Mouse (Mus musculus): ENCODE data around the gene Slc15a1. TPM values are rescaled to one million over a fixed set of nuclear protein-coding genes. Genes with fewer than 3 reads are reported as not detected.

Gene Slc15a1
- polyA plus RNA-seq, 1 experiment, result 2.0 TPM

GRCm38 (mm10) chr14:121484436-121484835 is 20.6 kb downstream of the Slc15a1 start:
- H3K4me1 ChIP-seq (replicated peaks; ENCODE audit: control insufficient read depth, insufficient read depth, low read length), result peaks cover 8% of the 10 kb centered on the region
- 95% methylated on average over 3 of the region's 3 CpGs for WGBS
- DNase-seq, result no peak
- H3K4me3 ChIP-seq (ENCODE audit: control insufficient read depth, insufficient read depth, low read length), result no peak overlapping the region
- H3K36me3 ChIP-seq (ENCODE audit: control insufficient read depth, insufficient read depth, low read length), result no peaks in the 10 kb centered on the region
- no peak for TF ChIP-seq CTCF (IDR thresholded peaks at IDR 0.05; ENCODE audit: borderline replicate concordance, control insufficient read depth, extremely low read depth, insufficient read depth, low read length, poor library complexity)
- no peaks in the 10 kb centered on the region for H3K27me3 ChIP-seq (ENCODE audit: control insufficient read depth, insufficient read depth, low read length)
- no peak overlapping the region for H3K27ac ChIP-seq (ENCODE audit: control insufficient read depth, insufficient read depth, low read length)

GRCm38 (mm10) chr14:121482181-121482580 is 22.9 kb downstream of the Slc15a1 start:
- H3K4me3 ChIP-seq (ENCODE audit: control insufficient read depth, insufficient read depth, low read length), result no peak overlapping the region
- 88% methylated on average over 7 of the region's 7 CpGs for WGBS
- no peak for DNase-seq
- H3K36me3 ChIP-seq (ENCODE audit: control insufficient read depth, insufficient read depth, low read length), result no peaks in the 10 kb centered on the region
- TF ChIP-seq POLR2A (IDR thresholded peaks at IDR 0.05; ENCODE audit: control insufficient read depth, extremely low read depth, insufficient read depth, low read length, poor library complexity) (no peak), CTCF (IDR thresholded peaks at IDR 0.05; ENCODE audit: borderline replicate concordance, control insufficient read depth, extremely low read depth, insufficient read depth, low read length, poor library complexity) (no peak)
- H3K27me3 ChIP-seq (ENCODE audit: control insufficient read depth, insufficient read depth, low read length), result no peaks in the 10 kb centered on the region
- no peak overlapping the region for H3K27ac ChIP-seq (ENCODE audit: control insufficient read depth, insufficient read depth, low read length)
- H3K4me1 ChIP-seq (replicated peaks; ENCODE audit: control insufficient read depth, insufficient read depth, low read length), result peaks cover 23% of the 10 kb centered on the region

GRCm38 (mm10) chr14:121481591-121481990 is 23.5 kb downstream of the Slc15a1 start:
- no peak overlapping the region for H3K27ac ChIP-seq (ENCODE audit: control insufficient read depth, insufficient read depth, low read length)
- TF ChIP-seq CTCF (IDR thresholded peaks at IDR 0.05; ENCODE audit: borderline replicate concordance, control insufficient read depth, extremely low read depth, insufficient read depth, low read length, poor library complexity) (no peak), POLR2A (IDR thresholded peaks at IDR 0.05; ENCODE audit: control insufficient read depth, extremely low read depth, insufficient read depth, low read length, poor library complexity) (no peak)
- peaks cover 24% of the 10 kb centered on the region for H3K4me1 ChIP-seq (replicated peaks; ENCODE audit: control insufficient read depth, insufficient read depth, low read length)
- no peaks in the 10 kb centered on the region for H3K27me3 ChIP-seq (ENCODE audit: control insufficient read depth, insufficient read depth, low read length)
- no peak overlapping the region for H3K4me3 ChIP-seq (ENCODE audit: control insufficient read depth, insufficient read depth, low read length)
- H3K36me3 ChIP-seq (ENCODE audit: control insufficient read depth, insufficient read depth, low read length), result no peaks in the 10 kb centered on the region
- 87% methylated on average over 2 of the region's 2 CpGs for WGBS
- no peak for DNase-seq

GRCm38 (mm10) chr14:121479096-121479495 is 26.0 kb downstream of the Slc15a1 start:
- WGBS, result 87% methylated on average over 3 of the region's 3 CpGs
- no peak for TF ChIP-seq CTCF (IDR thresholded peaks at IDR 0.05; ENCODE audit: borderline replicate concordance, control insufficient read depth, extremely low read depth, insufficient read depth, low read length, poor library complexity)
- no peak for TF ChIP-seq POLR2A (IDR thresholded peaks at IDR 0.05; ENCODE audit: control insufficient read depth, extremely low read depth, insufficient read depth, low read length, poor library complexity)
- H3K4me1 ChIP-seq (replicated peaks; ENCODE audit: control insufficient read depth, insufficient read depth, low read length), result peaks cover 24% of the 10 kb centered on the region

GRCm38 (mm10) chr14:121477925-121478693 is 26.9 kb downstream of the Slc15a1 start:
- H3K4me3 ChIP-seq (ENCODE audit: control insufficient read depth, insufficient read depth, low read length), result no peak overlapping the region
- peak; percentile 44 for DNase-seq
- H3K27me3 ChIP-seq (ENCODE audit: control insufficient read depth, insufficient read depth, low read length), result no peaks in the 10 kb centered on the region
- WGBS, result 5% methylated on average over 14 of the region's 14 CpGs
- peak overlapping the region; percentile 55; the same call in 1 of the 2 replicates for H3K27ac ChIP-seq (ENCODE audit: control insufficient read depth, insufficient read depth, low read length)
- H3K36me3 ChIP-seq (ENCODE audit: control insufficient read depth, insufficient read depth, low read length), result no peaks in the 10 kb centered on the region
- peaks cover 27% of the 10 kb centered on the region for H3K4me1 ChIP-seq (replicated peaks; ENCODE audit: control insufficient read depth, insufficient read depth, low read length)
- no peak for TF ChIP-seq POLR2A (IDR thresholded peaks at IDR 0.05; ENCODE audit: control insufficient read depth, extremely low read depth, insufficient read depth, low read length, poor library complexity)
- TF ChIP-seq CTCF (IDR thresholded peaks at IDR 0.05; ENCODE audit: borderline replicate concordance, control insufficient read depth, extremely low read depth, insufficient read depth, low read length, poor library complexity), result no peak

More at GRCm38 (mm10) chr14:121479096-121479495, 26.0 kb downstream of the Slc15a1 start:
- no peak for DNase-seq
- Histone ChIP-seq H3K36me3 (ENCODE audit: control insufficient read depth, insufficient read depth, low read length) (no peaks in the 10 kb centered on the region), H3K27me3 (ENCODE audit: control insufficient read depth, insufficient read depth, low read length) (no peaks in the 10 kb centered on the region), H3K27ac (ENCODE audit: control insufficient read depth, insufficient read depth, low read length) (no peak overlapping the region), H3K4me3 (ENCODE audit: control insufficient read depth, insufficient read depth, low read length) (no peak overlapping the region)

- H3K4me1 ChIP-seq (replicated peaks; ENCODE audit: control insufficient read depth, insufficient read depth, low read length), result peaks cover 18% of the 10 kb centered on the region
- no peak for TF ChIP-seq POLR2A (IDR thresholded peaks at IDR 0.05; ENCODE audit: control insufficient read depth, extremely low read depth, insufficient read depth, low read length, poor library complexity)
- no peak for TF ChIP-seq CTCF (IDR thresholded peaks at IDR 0.05; ENCODE audit: borderline replicate concordance, control insufficient read depth, extremely low read depth, insufficient read depth, low read length, poor library complexity)
- no peaks in the 10 kb centered on the region for H3K27me3 ChIP-seq (ENCODE audit: control insufficient read depth, insufficient read depth, low read length)
- no peaks in the 10 kb centered on the region for H3K36me3 ChIP-seq (ENCODE audit: control insufficient read depth, insufficient read depth, low read length)
- WGBS, result 90% methylated on average over 4 of the region's 4 CpGs
- no peak overlapping the region for H3K27ac ChIP-seq (ENCODE audit: control insufficient read depth, insufficient read depth, low read length)
- no peak for DNase-seq
- H3K4me3 ChIP-seq (ENCODE audit: control insufficient read depth, insufficient read depth, low read length), result no peak overlapping the region
These were observed 31.2 kb downstream of the Slc15a1 start for GRCm38 (mm10) chr14:121473869-121474268.

All from thymus, adult 2 months (tissue).